Mouse (Mus musculus) G1E (cell line): Measurements from ENCODE around the gene Cldn4.

Experiments
- CTCF ChIP-seq: IDR thresholded peaks from 2 replicates; pipeline ENCODE4 v1.5.1; 2012; ENCODE audit warnings: low read depth, low read length, inconsistent platforms, mixed read lengths
- GATA1 ChIP-seq: IDR thresholded peaks from 2 replicates; pipeline ENCODE4 v1.6.1; 2012; ENCODE audit warnings: borderline replicate concordance, low read length, inconsistent platforms, mixed read lengths
- POLR2AphosphoS5 ChIP-seq: IDR thresholded peaks from 2 replicates; pipeline ENCODE4 v1.6.1; 2012; ENCODE audit warnings: low read depth, low read length, inconsistent platforms; ENCODE audit not compliant: insufficient replicate concordance
- TAL1 ChIP-seq: conservative IDR thresholded peaks from 2 replicates; pipeline ENCODE4 v1.6.1; 2012; ENCODE audit warnings: low read depth, low read length, inconsistent platforms, mixed read lengths

DNA sequence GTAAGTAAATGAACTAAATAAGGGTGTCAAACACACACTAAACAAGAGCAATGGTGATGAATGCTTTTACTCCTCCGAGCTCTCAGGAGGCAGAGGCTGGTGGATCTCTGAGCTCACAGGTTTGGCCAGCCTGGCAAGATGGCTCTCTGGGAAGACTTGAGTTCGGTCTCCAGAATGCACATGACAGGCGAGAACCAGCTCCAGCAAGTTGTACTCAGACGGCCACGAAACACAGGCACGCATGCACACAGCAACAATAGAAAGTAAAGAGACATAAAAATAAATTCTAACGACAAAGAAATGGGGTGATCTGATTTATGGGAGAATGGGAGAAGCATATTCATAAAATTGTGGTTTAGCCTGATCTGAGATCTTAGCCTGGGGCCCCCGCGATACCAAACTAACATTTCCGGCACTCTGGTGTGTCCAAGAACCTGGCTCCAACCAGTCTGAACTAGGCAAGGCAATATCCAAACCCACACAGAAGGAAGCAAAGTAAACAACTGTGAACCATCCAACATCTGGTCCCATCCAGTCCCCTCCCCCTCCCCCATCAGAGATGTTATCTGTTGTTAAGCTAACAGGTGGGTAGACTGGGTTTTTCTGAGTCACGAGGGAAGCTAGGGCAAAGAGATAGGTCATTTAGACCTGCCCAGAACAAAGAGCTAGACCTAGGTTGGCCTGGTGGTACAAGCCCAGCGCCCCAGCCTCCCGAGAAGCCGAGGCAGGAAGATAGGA, 5.1 kb downstream of the Cldn4 start:
- TF ChIP-seq CTCF = no peak
- no peak for TF ChIP-seq TAL1
- TF ChIP-seq GATA1 = no peak
- TF ChIP-seq POLR2AphosphoS5 = no peak
